Mouse (Mus musculus): Measurements from ENCODE around the gene Rerg. TPM values are rescaled to one million over a fixed set of nuclear protein-coding genes. Genes with fewer than 3 reads are reported as not detected.

Rerg gene
- polyA plus RNA-seq (2011; ENCODE audit: insufficient read depth, insufficient read length, low replicate concordance, missing spikeins) = 1.1 TPM in 1 of 2 replicates, not detected in the other

GRCm38 (mm10) chr6:137170226-137170625 lies at the start of gene Rerg:
Gene Rerg, minus strand, starts transcription at chr6:137170497.
- TF ChIP-seq POLR2A (IDR thresholded peaks at IDR 0.05; ENCODE audit: borderline replicate concordance, control insufficient read depth, low read depth, low read length) = no peak
- Histone ChIP-seq H3K4me3 (replicated peaks; ENCODE audit: control insufficient read depth, low read depth, low read length) (peak within 1 kb of the TSS; percentile 11), H3K4me1 (ENCODE audit: control insufficient read depth, insufficient read depth, low read length) (no peaks in the 10 kb centered on the region), H3K27ac (ENCODE audit: control insufficient read depth, insufficient read depth, low read depth, low read length, poor library complexity) (no peak within 1 kb of the TSS; the same call in 1 of the 2 replicates)
- WGBS = 76% methylated on average over 5 of the region's 5 CpGs

- WGBS = 72% methylated on average over 8 of the region's 8 CpGs
Measured at GRCm38 (mm10) chr6:137217841-137218463, 47.7 kb upstream of the Rerg start.

GRCm38 (mm10) chr6:137211441-137211840 lies 41.1 kb upstream of the Rerg start:
- no peak for TF ChIP-seq POLR2A (IDR thresholded peaks at IDR 0.05; ENCODE audit: borderline replicate concordance, control insufficient read depth, low read depth, low read length)
- TF ChIP-seq CTCF (IDR thresholded peaks at IDR 0.05; ENCODE audit: control insufficient read depth, insufficient read depth, low read length) = no peak

More at GRCm38 (mm10) chr6:137217841-137218463, 47.7 kb upstream of the Rerg start:
- Histone ChIP-seq H3K4me3 (replicated peaks; ENCODE audit: control insufficient read depth, low read depth, low read length) (no peak overlapping the region), H3K27ac (ENCODE audit: control insufficient read depth, insufficient read depth, low read depth, low read length, poor library complexity) (no peak overlapping the region), H3K4me1 (ENCODE audit: control insufficient read depth, insufficient read depth, low read length) (no peaks in the 10 kb centered on the region)
- TF ChIP-seq CTCF (IDR thresholded peaks at IDR 0.05; ENCODE audit: control insufficient read depth, insufficient read depth, low read length) = no peak
- no peak for TF ChIP-seq POLR2A (IDR thresholded peaks at IDR 0.05; ENCODE audit: borderline replicate concordance, control insufficient read depth, low read depth, low read length)

GRCm38 (mm10) chr6:137210991-137211390 lies 40.7 kb upstream of the Rerg start:
- no peak overlapping the region for H3K27ac ChIP-seq (ENCODE audit: control insufficient read depth, insufficient read depth, low read depth, low read length, poor library complexity)
- H3K4me1 ChIP-seq (ENCODE audit: control insufficient read depth, insufficient read depth, low read length) = no peaks in the 10 kb centered on the region
- 81% methylated on average over 10 of the region's 10 CpGs for WGBS
- H3K4me3 ChIP-seq (replicated peaks; ENCODE audit: control insufficient read depth, low read depth, low read length) = no peak overlapping the region
- TF ChIP-seq CTCF (IDR thresholded peaks at IDR 0.05; ENCODE audit: control insufficient read depth, insufficient read depth, low read length) = no peak
- TF ChIP-seq POLR2A (IDR thresholded peaks at IDR 0.05; ENCODE audit: borderline replicate concordance, control insufficient read depth, low read depth, low read length) = no peak

More at GRCm38 (mm10) chr6:137211441-137211840, 41.1 kb upstream of the Rerg start:
- H3K4me1 ChIP-seq (ENCODE audit: control insufficient read depth, insufficient read depth, low read length) = no peaks in the 10 kb centered on the region
- no peak overlapping the region for H3K27ac ChIP-seq (ENCODE audit: control insufficient read depth, insufficient read depth, low read depth, low read length, poor library complexity)
- no peak overlapping the region for H3K4me3 ChIP-seq (replicated peaks; ENCODE audit: control insufficient read depth, low read depth, low read length)
- WGBS = 80% methylated on average over 2 of the region's 2 CpGs

- WGBS = 82% methylated on average over 8 of the region's 8 CpGs
- TF ChIP-seq POLR2A (IDR thresholded peaks at IDR 0.05; ENCODE audit: borderline replicate concordance, control insufficient read depth, low read depth, low read length) (no peak), CTCF (IDR thresholded peaks at IDR 0.05; ENCODE audit: control insufficient read depth, insufficient read depth, low read length) (no peak)
- Histone ChIP-seq H3K4me3 (replicated peaks; ENCODE audit: control insufficient read depth, low read depth, low read length) (no peak overlapping the region), H3K4me1 (ENCODE audit: control insufficient read depth, insufficient read depth, low read length) (no peaks in the 10 kb centered on the region), H3K27ac (ENCODE audit: control insufficient read depth, insufficient read depth, low read depth, low read length, poor library complexity) (no peak overlapping the region)
Measured at GRCm38 (mm10) chr6:137209992-137210391, 39.7 kb upstream of the Rerg start.

DNA sequence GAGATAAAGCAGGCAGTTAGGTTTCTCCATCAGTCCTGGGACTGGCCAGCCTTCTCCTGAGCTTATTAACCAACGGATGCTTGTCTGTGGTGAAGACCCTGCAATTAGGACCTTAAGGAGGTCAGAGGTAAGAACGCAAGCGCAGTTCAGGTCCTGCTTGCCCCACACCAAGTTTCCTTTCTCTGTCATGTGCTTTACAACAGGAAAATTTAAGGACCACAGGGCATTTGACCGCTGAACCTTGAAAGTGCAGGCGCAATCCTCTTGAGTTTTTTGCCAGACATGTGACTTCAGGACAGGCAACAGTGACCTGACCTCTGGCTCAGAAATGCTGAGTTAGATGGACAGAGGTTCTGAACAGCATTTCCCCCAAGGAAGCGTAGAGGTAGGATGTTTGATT lies 36.8 kb upstream of the Rerg start:
- no peaks in the 10 kb centered on the region for H3K4me1 ChIP-seq (ENCODE audit: control insufficient read depth, insufficient read depth, low read length)
- no peak overlapping the region for H3K4me3 ChIP-seq (replicated peaks; ENCODE audit: control insufficient read depth, low read depth, low read length)
- TF ChIP-seq CTCF (IDR thresholded peaks at IDR 0.05; ENCODE audit: control insufficient read depth, insufficient read depth, low read length) = no peak
- TF ChIP-seq POLR2A (IDR thresholded peaks at IDR 0.05; ENCODE audit: borderline replicate concordance, control insufficient read depth, low read depth, low read length) = no peak
- H3K27ac ChIP-seq (ENCODE audit: control insufficient read depth, insufficient read depth, low read depth, low read length, poor library complexity) = no peak overlapping the region
- WGBS = 89% methylated on average over 6 of the region's 6 CpGs

DNA sequence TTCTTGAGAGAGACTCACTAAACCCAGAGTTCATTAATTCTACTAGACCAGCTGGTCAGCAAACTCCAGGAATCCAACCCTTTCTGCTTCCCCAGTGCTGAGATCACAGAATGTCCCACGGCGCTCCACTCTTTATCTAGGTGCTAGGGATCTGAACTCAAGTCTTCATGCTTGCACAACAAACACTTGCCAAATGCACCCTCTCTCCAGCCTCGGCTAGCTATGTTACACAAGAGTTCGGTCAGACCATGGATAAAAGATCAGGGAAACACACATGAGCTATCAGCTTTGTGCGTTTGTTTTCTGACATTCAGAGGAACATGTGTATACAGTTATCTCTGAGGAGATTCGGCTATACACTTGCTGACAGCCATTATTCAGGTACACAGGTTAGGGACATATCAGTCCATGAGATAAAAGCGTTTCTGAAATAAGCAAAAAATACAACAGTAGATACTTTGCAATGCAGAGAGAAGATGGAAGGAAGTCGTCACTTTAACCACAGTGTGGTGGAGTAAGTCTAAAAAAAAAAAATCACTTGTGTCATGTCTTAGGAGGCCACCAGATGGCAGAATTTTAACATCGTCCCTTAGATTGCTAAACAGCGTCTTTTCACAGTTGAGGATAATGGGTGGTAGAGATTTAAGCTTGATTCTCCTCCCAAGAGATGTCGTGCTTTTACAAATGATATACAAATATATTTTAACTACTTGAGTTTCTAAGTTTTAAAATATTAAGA lies 35.5 kb upstream of the Rerg start:
- Histone ChIP-seq H3K4me3 (replicated peaks; ENCODE audit: control insufficient read depth, low read depth, low read length) (no peak overlapping the region), H3K27ac (ENCODE audit: control insufficient read depth, insufficient read depth, low read depth, low read length, poor library complexity) (no peak overlapping the region), H3K4me1 (ENCODE audit: control insufficient read depth, insufficient read depth, low read length) (no peaks in the 10 kb centered on the region)
- WGBS = 30% methylated on average over 11 of the region's 11 CpGs
- no peak for TF ChIP-seq CTCF (IDR thresholded peaks at IDR 0.05; ENCODE audit: control insufficient read depth, insufficient read depth, low read length)
- no peak for TF ChIP-seq POLR2A (IDR thresholded peaks at IDR 0.05; ENCODE audit: borderline replicate concordance, control insufficient read depth, low read depth, low read length)

GRCm38 (mm10) chr6:137202661-137203060 lies 32.4 kb upstream of the Rerg start:
- no peaks in the 10 kb centered on the region for H3K4me1 ChIP-seq (ENCODE audit: control insufficient read depth, insufficient read depth, low read length)
- WGBS = 77% methylated on average over 4 of the region's 4 CpGs
- no peak overlapping the region for H3K4me3 ChIP-seq (replicated peaks; ENCODE audit: control insufficient read depth, low read depth, low read length)
- no peak for TF ChIP-seq CTCF (IDR thresholded peaks at IDR 0.05; ENCODE audit: control insufficient read depth, insufficient read depth, low read length)
- H3K27ac ChIP-seq (ENCODE audit: control insufficient read depth, insufficient read depth, low read depth, low read length, poor library complexity) = no peak overlapping the region

Data from bone marrow, adult 2 months (tissue).